Mouse (Mus musculus) spleen, adult 2 months (tissue): Measurements from ENCODE around the gene Slc11a2. TPM values are rescaled to one million over a fixed set of nuclear protein-coding genes. Genes with fewer than 3 reads are reported as not detected.
"Not testable (repeated sequence)": the region's sequence is repeated elsewhere in the genome, so short reads cannot be mapped to it uniquely, and the experiment has no call there.

Experiments
- DNase-seq, 2 experiments: peaks; one replicate each; pipeline versions ENCODE4 v3.0.0 to v3.0.0-alpha.2; 2012 to 2021; ENCODE audit warnings: low spot score in 2 of 2, low read depth in 1 of 2
- H3K27ac ChIP-seq: fragments of 200-500 bp; 2 replicates; pipeline ENCODE4 v1.5.1; 2012; ENCODE audit warnings: low read length, inconsistent platforms; ENCODE audit not compliant: insufficient read depth
- H3K27me3 ChIP-seq: fragments of 200-500 bp; 2 replicates; pipeline ENCODE4 v1.6.1; 2012; ENCODE audit warnings: mild to moderate bottlenecking, moderate library complexity, low read length, inconsistent platforms; ENCODE audit not compliant: control insufficient read depth, insufficient read depth
- H3K36me3 ChIP-seq: fragments of 200-500 bp; 2 replicates; pipeline ENCODE4 v1.6.1; 2012; ENCODE audit warnings: mild to moderate bottlenecking, low read length, inconsistent platforms; ENCODE audit not compliant: control insufficient read depth, insufficient read depth
- H3K4me1 ChIP-seq: fragments of 200-500 bp; 2 replicates; pipeline ENCODE4 v1.6.1; 2011; ENCODE audit warnings: inconsistent platforms; ENCODE audit not compliant: control insufficient read depth, insufficient read depth, insufficient read length
- H3K4me3 ChIP-seq: fragments of 200-500 bp; 2 replicates; pipeline ENCODE4 v1.5.1; 2011; ENCODE audit warnings: mild to moderate bottlenecking, inconsistent platforms; ENCODE audit not compliant: insufficient read depth, insufficient read length; ENCODE audit errors: extremely low read depth
- CTCF ChIP-seq: fragments of 200-500 bp; IDR thresholded peaks from 2 replicates; pipeline ENCODE4 v1.5.1; 2011; ENCODE audit warnings: mild to moderate bottlenecking, inconsistent platforms; ENCODE audit not compliant: insufficient read depth, insufficient read length, insufficient replicate concordance; ENCODE audit errors: extremely low read depth
- POLR2A ChIP-seq: fragments of 200-500 bp; IDR thresholded peaks from 2 replicates; pipeline ENCODE4 v1.6.1; 2011; ENCODE audit warnings: low read depth, low read length, inconsistent platforms
- WGBS: fragments of 180-500 bp; shearing (Covaris S2); methylation state at CpG from one replicate; pipeline ENCODE4 v1.1.7; 2018; 5-methylcytosine and 5-hydroxymethylcytosine counted together
- polyA plus RNA-seq: library from polyadenylated mRNA; depleted of rRNA; stranded (reverse); fragments of >200 nt; gene quantifications from 2 replicates; pipeline ENCODE4 v1.2.3, GENCODE M21; 2012

The Slc11a2 gene
- polyA plus RNA-seq, 1 experiment, result 24.9 TPM

DNA sequence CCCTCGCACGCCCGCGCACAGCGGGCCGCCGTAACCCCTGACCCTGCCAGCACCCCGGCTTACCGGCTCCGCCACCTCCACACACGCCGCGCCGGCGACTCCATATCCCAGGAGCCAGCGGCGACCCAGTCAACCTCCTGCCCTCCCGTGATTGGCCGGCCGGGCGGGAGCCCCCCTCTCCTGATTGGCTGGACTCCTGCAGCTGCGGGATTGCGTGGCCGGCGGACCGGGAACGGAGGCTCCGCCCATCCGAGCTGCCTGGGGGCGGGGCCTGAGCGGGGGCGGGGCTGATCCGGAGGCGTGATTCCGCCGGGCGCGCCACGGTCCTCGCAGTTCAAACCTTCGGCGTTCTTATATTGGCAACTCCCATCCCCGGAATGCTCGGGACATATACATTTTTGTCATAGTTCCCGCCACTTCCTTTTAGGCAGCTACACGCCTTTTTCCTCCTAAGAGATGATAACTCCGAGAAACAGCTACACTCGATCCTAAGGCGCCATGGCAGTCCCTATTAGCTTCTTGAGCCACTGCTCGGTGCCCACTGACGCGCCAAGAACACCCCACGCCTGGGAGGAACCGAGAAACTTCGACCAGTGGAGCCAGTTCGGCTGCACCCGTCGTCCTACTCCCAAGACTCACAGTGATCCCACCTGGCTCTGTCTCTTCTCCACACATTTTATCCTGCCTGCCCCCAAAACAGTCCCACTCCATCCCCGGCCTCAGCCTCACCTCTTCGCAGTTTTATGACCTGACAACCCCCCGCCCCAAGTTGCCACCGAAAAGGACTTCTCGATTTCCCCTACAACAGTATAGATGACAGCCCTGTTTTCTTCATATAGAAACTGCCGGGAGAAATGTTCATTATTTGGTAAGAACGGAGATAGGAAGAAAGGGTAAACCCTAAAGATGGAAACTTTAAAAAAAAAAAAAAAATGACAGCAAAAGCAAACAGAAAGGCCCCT, 1.7 kb downstream of the Slc11a2 start:
- no peak for TF ChIP-seq CTCF
- peak; percentile 71 for TF ChIP-seq POLR2A
- peak overlapping the region; percentile 58 for H3K27ac ChIP-seq
- peak; percentile 65 to 91 for DNase-seq
- 0 out of 2 replicates have a peak, but pooled peaks cover 2% of the 10 kb centered on the region for H3K27me3 ChIP-seq
- H3K4me3 ChIP-seq, result peak overlapping the region; percentile 87
- under 1% methylated on average over 63 of the region's 65 CpGs for WGBS
- peaks cover 14% of the 10 kb centered on the region; the same call in 1 of the 2 replicates for H3K4me1 ChIP-seq
- no peaks in the 10 kb centered on the region for H3K36me3 ChIP-seq

GRCm38 (mm10) chr15:100422476-100422875, 2.4 kb downstream of the Slc11a2 start:
- Histone ChIP-seq H3K4me3 (peak overlapping the region; percentile 87), H3K27me3 (0 out of 2 replicates have a peak, but pooled peaks cover 2% of the 10 kb centered on the region), H3K4me1 (peaks cover 16% of the 10 kb centered on the region; the same call in 1 of the 2 replicates), H3K27ac (peak overlapping the region; percentile 58), H3K36me3 (no peaks in the 10 kb centered on the region)
- TF ChIP-seq CTCF, result no peak
- TF ChIP-seq POLR2A, result no peak
- under 1% methylated on average over 44 of the region's 44 CpGs for WGBS
- no peak for DNase-seq

DNA sequence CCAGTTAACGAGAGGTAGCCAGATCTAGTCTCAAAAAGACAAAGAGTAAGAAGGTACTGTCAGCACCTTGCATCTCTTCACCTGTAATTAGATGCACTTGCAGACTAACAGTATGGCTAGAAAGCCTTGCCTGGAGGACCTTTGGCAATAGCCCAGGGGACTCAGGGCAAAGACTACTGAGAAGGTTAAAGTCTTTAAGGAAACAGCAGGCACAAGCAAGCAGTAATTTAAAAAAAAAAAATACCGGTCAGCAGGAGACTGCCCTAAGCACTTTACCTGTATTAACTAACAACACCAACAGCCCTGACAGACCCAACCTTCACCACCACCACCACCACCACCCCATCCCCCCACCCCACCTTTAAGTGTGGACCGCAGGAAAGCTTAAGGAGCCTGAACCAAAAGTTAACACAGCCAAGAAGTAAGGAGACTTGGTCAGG, 3.1 kb downstream of the Slc11a2 start, which contains the start of gene Gm5475:
Gm5475 (plus strand) TSS at position 390 of the 440 bp plus-strand sequence.
- Histone ChIP-seq H3K27ac (peak within 1 kb of the TSS; percentile 58), H3K4me1 (peaks cover 16% of the 10 kb centered on the region; the same call in 1 of the 2 replicates), H3K4me3 (peak within 1 kb of the TSS; percentile 87)
- H3K36me3 ChIP-seq, DNase-seq, H3K27me3 ChIP-seq: not testable (repeated sequence)
- 65% methylated on average over 3 of the region's 3 CpGs for WGBS

DNA sequence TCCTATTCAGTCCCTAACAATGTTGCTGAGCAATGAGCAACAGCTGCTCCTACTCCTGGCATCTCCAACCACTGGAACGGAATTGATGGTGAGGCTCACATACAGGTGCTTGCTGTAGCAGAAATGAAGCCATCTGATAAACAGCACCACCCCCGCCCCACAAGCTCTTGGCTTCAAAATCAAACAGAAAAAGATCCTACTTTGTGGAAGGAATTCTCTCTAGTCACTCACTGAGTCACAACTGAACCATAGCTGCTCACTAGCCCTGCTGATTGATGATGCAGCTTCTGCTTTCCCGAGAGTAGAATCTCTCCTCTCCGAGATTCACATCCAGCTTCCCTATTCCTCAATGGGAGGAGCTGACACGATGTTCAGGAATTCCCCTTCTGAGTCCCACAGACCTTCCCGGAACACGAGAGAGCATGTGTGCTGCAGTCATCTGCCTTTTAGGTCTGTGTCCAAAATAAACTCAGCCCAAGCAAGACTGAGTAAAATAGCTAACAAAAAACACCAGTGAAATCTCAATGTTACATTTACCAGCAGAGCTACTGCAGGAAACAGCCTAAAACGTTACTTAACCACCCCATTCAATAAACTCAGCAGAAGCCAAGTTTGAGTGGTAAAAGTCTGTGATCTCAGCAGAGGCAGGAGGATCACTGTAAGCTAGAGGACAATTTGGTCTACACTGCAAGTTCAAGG, 3.7 kb downstream of the Slc11a2 start:
- 46% methylated on average over 8 of the region's 8 CpGs for WGBS
- TF ChIP-seq POLR2A (no peak), CTCF (no peak)
- H3K4me3 ChIP-seq, result 0 out of 2 replicates have a peak overlapping the region, but pooled peaks have one; percentile 14

DNA sequence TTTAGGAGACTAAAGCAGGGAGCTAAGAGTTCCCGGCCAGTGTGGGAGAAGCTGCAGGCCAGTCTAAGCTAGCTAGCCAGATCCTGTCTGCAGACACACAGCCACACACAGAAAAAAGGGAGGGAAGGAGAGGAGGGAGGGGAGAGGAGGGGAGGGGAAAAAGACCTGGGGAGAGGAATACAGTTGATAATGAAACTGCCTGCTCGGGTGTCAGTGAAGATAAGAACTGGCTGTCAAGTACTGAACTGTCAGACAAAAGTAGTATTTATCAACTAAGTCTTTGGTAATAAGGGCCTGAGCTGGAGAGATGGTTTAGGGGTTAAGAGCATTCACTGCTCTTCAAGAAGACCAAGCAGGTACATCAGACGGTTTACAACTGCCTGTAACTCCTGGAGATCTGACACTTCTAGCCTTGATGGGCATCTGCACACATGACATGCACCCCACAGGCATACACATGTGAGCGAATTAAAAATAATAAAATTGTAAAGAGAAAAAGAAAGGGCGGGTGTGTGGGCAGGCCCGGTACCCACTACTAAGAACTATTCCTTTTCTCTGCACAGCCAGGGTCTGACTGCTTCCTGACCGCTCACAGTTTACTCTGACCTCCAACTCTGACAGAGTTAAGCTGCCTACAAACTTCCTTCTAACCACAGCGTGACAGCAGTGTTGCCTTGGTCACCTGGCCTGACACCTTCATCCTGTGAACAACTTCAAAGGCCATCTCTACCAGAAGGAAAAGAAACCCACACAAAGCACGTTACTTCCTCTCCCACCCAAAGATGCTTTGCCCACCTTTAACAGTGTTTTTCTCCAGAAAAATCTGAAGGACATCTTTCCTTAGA, 4.7 kb downstream of the Slc11a2 start:
- Histone ChIP-seq H3K27ac (peak overlapping the region; percentile 60), H3K36me3 (no peaks in the 10 kb centered on the region), H3K27me3 (0 out of 2 replicates have a peak, but pooled peaks cover 2% of the 10 kb centered on the region), H3K4me3 (no peak overlapping the region), H3K4me1 (peaks cover 16% of the 10 kb centered on the region; the same call in 1 of the 2 replicates)
- TF ChIP-seq POLR2A (no peak), CTCF (no peak)
- WGBS, result 32% methylated on average over 9 of the region's 9 CpGs
- DNase-seq, result no peak

More for the DNA sequence above, 3.7 kb downstream of the Slc11a2 start:
- 0 out of 2 replicates have a peak, but pooled peaks cover 2% of the 10 kb centered on the region for H3K27me3 ChIP-seq
- no peak for DNase-seq
- peaks cover 16% of the 10 kb centered on the region; the same call in 1 of the 2 replicates for H3K4me1 ChIP-seq
- peak overlapping the region; percentile 48 for H3K27ac ChIP-seq
- H3K36me3 ChIP-seq, result no peaks in the 10 kb centered on the region

DNA sequence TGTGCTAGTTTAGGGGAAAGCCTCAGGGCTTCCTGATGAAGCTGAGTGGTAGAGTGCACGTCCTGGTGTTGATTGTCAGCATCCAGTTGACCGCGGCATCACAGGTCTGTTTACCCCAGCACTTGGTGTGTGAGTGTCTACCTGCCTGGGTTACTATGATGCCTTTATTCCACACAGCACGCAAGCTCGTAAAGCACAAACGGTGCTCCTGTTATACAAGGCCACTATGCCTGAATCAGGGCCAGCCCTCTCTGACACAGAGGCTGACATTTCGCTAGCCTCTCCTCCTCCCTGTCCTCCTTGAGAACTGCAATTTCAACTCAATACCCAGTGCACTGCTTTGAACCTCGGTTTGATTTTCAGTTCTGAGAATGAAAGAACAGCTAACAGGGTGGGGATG, 5.6 kb downstream of the Slc11a2 start:
- Histone ChIP-seq H3K36me3 (no peaks in the 10 kb centered on the region), H3K4me1 (peaks cover 16% of the 10 kb centered on the region; the same call in 1 of the 2 replicates), H3K27me3 (no peaks in the 10 kb centered on the region), H3K27ac (peak overlapping the region; percentile 60), H3K4me3 (no peak overlapping the region)
- no peak for TF ChIP-seq CTCF
- no peak for TF ChIP-seq POLR2A
- no peak for DNase-seq
- 56% methylated on average over 8 of the region's 8 CpGs for WGBS
